Mouse (Mus musculus) spleen, postnatal 4 days (tissue): ENCODE results near the gene Mrpl53.
A peak's percentile ranks its signal among the peaks of the same experiment; 100 is the strongest.
"Not testable (repeated sequence)": the region's sequence is repeated elsewhere in the genome, so short reads cannot be mapped to it uniquely, and the experiment has no call there.

Source experiments
- DNase-seq, 2 experiments: peaks; one replicate each; pipeline ENCODE4 v3.0.0; 2022; ENCODE audit warnings: low spot score in 2 of 2

The Mrpl53 gene

DNA sequence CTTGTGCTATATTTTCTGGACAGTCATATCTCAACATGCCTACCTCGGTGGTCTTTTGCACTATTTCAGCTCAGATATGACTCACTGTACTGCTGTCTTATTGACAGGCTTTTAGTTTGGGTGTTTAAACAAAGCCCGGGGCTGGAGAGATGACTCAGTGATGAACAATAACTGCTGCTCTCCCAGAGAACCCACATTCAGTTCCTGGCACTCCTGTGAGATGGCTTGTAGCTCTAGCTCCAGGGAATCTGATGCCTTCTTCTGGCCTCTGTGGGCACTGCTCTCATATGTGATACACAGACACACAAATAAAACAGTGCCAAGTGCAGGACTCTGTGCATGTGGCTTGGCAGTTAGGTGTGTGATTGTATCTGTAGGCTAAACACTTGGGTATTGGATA is 36.4 kb downstream of the Mrpl53 start:
- DNase-seq, result no peak

DNA sequence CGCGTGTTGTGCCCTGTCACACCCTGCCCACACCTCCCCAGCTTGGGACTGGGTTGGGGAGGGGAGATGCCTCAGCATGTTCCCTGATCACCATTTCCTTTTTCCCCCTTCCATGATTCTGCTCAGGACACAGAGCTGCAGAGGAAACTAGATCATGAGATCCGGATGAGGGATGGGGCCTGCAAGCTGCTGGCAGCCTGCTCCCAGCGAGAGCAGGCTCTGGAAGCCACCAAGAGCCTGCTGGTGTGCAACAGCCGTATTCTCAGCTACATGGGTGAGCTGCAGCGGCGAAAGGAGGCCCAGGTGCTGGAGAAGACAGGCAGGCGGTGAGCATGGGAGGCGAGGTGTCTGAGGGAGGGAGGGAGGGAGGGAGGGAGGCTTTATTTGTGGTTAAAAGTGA is 37.0 kb downstream of the Mrpl53 start:
- no peak for DNase-seq

DNA sequence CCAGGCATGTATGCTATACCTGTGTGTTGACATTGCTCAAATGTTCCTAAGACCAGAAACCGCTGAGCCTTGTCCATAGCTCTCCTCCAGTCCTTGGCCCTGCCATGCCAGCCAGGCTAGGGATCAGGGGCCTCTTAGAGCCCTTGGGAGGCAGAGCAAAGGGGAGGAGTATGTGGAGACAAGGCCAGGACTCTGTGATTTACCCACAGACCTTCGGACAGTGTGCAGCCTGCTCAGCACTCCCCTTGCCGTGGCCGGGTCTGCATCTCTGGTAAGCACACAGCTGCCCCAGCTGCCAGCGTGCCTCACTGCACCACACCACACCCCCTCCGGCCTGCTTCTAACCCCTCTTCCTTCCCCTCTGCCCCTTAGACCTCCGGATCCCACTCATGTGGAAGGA is 38.4 kb downstream of the Mrpl53 start:
- no peak for DNase-seq

DNA sequence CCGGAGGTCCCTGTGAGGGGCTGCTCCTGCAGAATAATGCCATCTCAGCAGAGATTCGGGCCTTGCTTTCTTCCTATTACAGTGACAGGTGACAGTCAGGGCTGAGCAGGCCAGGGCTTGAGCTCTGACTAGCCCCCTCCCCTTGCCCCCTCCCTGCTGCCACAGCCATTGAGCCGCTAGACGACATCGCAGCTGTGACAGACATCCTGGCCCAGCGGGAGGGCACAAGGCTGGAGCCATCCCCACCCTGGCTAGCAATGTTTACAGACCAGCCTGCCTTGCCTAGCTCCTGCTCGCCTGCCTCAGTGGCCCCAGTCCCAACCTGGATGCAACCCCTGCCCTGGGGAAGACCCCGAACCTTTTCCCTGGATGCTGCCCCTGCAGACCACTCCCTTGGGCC is 42.9 kb downstream of the Mrpl53 start:
- DNase-seq, result no peak

DNA sequence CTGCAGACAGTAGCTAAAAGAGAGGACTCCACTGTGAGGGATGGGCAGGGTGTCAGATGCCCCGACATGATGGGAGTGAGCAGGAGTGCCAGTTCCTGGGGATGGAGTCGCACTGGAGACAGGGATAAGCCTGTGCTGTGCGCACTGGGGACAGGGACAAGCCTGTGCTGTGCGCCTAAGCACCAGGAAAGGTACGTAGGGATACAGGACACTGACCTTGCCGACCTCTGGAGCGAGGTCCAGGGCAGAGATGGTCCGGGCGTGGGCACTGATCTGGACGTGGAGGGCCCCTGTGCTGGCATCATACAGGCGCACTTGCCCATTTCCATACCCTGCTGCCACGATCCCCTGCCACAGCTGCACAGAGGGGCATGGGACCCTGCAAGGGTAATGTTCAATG is 44.2 kb downstream of the Mrpl53 start:
- no peak for DNase-seq

DNA sequence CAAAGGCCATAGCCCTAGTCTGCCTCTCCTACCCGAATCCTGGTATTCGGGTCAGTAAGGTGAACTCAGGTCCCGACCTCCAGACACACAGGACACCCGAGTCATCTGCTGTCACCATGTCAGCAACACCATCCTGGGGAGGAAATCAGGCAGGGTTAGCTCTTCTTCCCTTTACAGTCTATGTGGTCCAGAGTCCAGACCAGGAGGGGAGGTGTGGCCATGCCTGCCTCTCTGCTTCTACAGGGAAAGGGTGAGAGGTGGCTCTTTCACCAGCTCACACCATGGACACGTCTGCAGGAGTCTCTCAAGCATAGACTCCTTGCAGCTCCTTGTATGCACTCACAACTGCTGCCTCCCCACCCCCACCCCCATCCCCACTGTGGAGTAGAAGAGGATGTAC is 44.6 kb downstream of the Mrpl53 start:
- DNase-seq, result no peak

DNA sequence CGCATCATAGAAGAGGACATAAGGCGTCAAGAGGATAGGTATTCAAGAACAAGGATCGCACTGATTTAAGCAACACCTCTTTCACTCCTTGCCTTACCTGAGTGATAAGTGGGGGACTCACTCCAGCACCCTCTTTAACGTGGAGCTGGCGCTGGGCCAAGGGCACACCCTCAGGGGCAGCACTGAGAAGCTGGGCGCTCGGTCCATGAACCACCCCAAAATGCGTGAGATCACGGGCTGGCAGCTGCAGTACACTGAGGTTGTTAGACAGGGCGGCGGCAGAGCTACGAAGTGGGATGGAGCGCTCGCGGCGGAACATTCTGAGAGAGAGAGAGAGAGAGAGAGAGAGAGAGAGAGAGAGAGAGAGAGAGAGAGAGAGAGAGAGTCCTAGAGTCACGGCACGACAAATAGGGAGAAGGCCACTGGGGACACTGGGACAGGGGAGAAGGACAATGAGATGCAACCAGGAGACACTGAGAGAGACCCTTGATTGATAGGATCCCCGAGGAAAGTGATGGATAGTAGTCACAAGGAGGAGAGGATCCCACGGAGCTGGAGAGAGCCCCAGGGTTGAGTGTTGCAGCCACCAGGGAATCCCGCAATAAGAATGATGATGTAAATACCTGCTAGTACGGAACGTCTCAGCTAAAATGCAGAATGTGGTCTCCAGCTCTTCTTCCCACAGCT is 46.9 kb downstream of the Mrpl53 start:
- DNase-seq, result no peak

DNA sequence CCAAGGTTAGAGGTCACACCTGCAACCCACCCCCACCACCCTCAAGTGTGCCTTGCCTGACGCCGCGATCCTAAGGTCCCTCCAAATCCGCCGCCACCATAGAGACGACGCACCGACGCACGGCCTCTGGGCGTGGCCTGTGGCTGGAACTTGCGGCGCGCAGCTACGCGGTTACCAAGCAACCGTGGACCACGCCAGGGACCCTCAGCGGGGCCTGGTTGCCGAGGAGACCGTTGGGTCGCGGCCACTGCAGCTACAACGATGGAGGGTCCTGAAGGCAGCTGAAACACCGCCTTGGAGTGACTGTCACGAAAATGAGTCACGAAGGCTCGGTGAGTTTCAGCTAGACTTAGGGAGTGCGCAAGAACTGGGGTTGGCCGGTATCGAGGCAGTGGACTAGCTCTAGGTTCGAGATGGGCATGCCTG is 47.4 kb downstream of the Mrpl53 start, which contains the start of the genes Wdr54 and 1700003E16Rik:
Wdr54 (minus strand) TSS at position 139 of the 426 bp plus-strand sequence.
1700003E16Rik (plus strand) TSS at position 146 of the 426 bp plus-strand sequence.
- peak; percentile 33 to 67 for DNase-seq

DNA sequence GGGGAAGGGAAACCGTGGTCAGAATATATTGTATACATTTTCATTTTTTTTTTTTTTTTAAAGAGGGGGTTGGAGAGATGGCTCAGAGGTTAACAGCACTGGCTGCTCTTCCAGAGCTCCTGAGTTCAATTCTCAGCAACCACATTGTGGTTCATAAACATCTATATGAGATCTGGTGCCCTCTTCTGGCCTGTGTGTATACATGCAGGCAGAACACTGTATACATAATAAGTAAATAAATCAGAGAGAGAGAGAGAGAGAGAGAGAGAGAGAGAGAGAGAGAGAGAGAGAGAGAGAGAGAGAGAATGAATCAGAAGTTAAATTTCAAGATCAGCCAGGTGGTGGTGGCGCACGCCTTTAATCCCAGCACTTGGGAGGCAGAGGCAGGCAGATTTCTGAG is 50.6 kb downstream of the Mrpl53 start:
- DNase-seq, result not testable (repeated sequence)
